Mouse (Mus musculus) olfactory bulb, adult 2 months (tissue): ENCODE measurements at regions not wholly inside any gene's neighbourhood (a gene's known extent, or its start where the extent isn't known, plus 50 kb on each side); places are given as distances from the start of the nearest gene placed in this dataset.
A peak's percentile ranks its signal among the peaks of the same experiment; 100 is the strongest.

ENCODE experiments used
- H3K27ac ChIP-seq: fragments of 200-500 bp; 2 replicates; pipeline ENCODE4 v1.5.1; 2012; ENCODE audit warnings: low read depth, low read length; ENCODE audit not compliant: insufficient read depth
- H3K4me1 ChIP-seq: fragments of 200-500 bp; 2 replicates; pipeline ENCODE4 v1.6.1; 2012; ENCODE audit warnings: low read length; ENCODE audit not compliant: control insufficient read depth, insufficient read depth
- H3K4me3 ChIP-seq: fragments of 200-500 bp; 2 replicates; pipeline ENCODE4 v1.5.1; 2012; ENCODE audit warnings: mild to moderate bottlenecking, low read depth, low read length, moderate library complexity; ENCODE audit not compliant: insufficient read depth
- CTCF ChIP-seq: fragments of 200-500 bp; IDR thresholded peaks from 2 replicates; pipeline ENCODE4 v1.5.1; 2012; ENCODE audit warnings: low read depth, mild to moderate bottlenecking, low read length, moderate library complexity; ENCODE audit not compliant: insufficient read depth
- POLR2A ChIP-seq: fragments of 200-500 bp; IDR thresholded peaks from 2 replicates; pipeline ENCODE4 v1.6.1; 2012; ENCODE audit warnings: mild to moderate bottlenecking, low read depth, low read length, moderate library complexity; ENCODE audit not compliant: insufficient read depth
- WGBS: fragments of 180-500 bp; shearing (Covaris S2); methylation state at CpG from one replicate; pipeline ENCODE4 v1.1.7; 2018; 5-methylcytosine and 5-hydroxymethylcytosine counted together

DNA sequence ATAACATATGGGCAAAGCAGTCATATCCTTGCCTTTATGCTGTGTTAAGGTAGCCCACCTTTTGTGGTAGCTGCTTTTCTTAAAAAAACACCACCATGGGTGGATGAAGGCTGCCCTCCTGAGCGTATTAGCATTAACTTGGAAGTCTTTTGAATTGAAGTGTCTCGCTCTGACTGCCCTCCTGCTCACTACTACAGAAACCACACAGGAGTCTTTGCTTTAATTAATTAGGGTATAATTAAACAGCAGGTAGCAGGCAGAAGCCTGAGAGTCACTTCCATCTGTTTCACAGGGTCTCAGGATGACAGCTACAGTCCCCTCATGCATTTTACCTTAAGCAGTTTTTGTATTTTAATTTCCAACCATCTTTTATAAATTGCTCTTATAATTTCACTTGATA lies 240.2 kb upstream of the Tacr3 start:
- Histone ChIP-seq H3K4me1 (no peaks in the 10 kb centered on the region), H3K4me3 (no peak overlapping the region), H3K27ac (no peak overlapping the region)
- WGBS = 47% methylated on average over 2 of the region's 2 CpGs
- no peak for TF ChIP-seq POLR2A
- no peak for TF ChIP-seq CTCF

DNA sequence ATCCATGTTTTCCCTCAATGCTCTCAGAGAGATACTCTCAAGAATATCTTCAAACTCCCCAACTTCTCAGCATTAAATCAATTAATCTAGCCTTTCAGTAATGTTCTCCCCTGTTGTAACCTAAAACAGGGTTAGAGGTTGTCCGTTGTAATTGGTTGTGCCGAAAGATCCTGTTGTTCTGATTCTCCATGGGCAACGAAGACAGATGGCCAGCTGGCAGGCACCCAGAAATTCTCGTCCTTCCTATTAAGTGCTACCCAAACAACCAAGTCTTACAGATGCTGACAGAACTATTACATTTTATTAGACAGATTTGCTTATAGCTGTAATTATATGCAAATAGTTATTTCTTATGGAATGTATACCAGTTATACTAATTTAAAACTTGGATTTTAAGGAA lies 225.9 kb upstream of the Tacr3 start:
- Histone ChIP-seq H3K4me1 (no peaks in the 10 kb centered on the region), H3K4me3 (no peak overlapping the region), H3K27ac (no peak overlapping the region)
- 50% methylated on average over 4 of the region's 4 CpGs for WGBS
- TF ChIP-seq POLR2A = no peak
- TF ChIP-seq CTCF = no peak

DNA sequence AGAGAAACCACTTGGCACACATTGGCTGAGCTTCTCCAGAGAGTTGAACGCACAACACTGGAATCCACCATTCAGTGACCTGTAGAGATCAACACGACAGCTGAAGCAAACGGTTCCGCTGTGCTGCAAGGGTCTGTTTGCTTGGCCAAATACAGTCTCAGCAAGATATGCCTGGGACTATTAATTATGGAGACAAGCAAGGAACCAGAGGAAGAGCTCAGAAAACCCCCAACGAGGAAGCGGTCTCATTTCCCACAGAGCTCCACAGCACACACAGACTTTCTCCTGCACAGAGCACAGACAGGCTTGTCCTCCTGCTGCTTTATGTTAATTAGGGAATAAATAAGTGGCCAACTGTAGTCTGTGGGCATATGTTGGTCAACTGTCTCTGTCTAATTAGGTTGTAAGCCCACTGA lies 223.4 kb upstream of the Tacr3 start:
- Histone ChIP-seq H3K27ac (no peak overlapping the region), H3K4me3 (no peak overlapping the region), H3K4me1 (no peaks in the 10 kb centered on the region)
- TF ChIP-seq POLR2A = no peak
- no peak for TF ChIP-seq CTCF
- WGBS = 37% methylated on average over 6 of the region's 6 CpGs

GRCm38 (mm10) chr3:134610244-134610643 lies 218.6 kb upstream of the Tacr3 start:
- no peak for TF ChIP-seq CTCF
- no peak for TF ChIP-seq POLR2A
- 61% methylated on average over 4 of the region's 4 CpGs for WGBS
- no peak overlapping the region for H3K27ac ChIP-seq
- H3K4me3 ChIP-seq = no peak overlapping the region
- H3K4me1 ChIP-seq = no peaks in the 10 kb centered on the region

DNA sequence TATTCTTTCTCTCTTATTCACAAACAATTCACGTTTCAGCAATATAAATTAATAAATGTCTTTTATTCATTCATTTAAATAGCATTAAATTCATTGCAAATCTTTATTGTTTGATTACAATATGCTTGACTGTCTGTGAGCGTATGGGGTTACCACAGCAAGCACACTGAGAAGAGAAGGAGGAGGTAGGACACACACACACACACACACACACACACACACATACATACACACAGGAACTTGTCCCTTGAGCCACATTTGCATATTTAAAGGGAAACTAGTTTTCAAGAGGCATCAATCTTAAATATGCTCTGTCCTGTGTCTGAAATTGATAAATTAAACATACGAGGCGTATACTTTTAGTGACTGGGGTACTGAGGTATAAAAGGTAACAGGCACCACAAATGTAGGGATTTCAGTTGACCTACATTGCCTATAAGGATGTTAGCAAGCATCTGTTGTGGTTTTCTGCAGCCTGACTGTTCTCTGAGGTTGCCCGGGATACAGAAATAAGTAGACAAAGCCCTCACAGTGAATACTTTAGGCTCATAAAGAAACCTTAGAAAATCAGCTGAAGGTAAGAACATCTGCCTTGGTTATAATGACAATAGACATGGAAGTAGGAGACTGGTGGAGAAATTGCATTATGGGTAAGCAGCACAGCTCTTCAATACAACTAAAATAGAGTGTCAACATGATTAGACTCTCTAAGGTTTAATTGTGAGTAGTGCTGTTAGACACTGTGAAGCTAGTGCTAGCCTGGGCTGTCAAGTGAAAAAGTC lies 217.1 kb upstream of the Tacr3 start:
- 70% methylated on average over 5 of the region's 5 CpGs for WGBS
- Histone ChIP-seq H3K27ac (no peak overlapping the region), H3K4me3 (no peak overlapping the region), H3K4me1 (no peaks in the 10 kb centered on the region)
- TF ChIP-seq POLR2A = no peak
- no peak for TF ChIP-seq CTCF

GRCm38 (mm10) chr3:134612298-134612616 lies 216.6 kb upstream of the Tacr3 start:
- Histone ChIP-seq H3K4me3 (no peak overlapping the region), H3K4me1 (no peaks in the 10 kb centered on the region), H3K27ac (no peak overlapping the region)
- TF ChIP-seq POLR2A (no peak), CTCF (no peak)
- 86% methylated on average over 3 of the region's 3 CpGs for WGBS

GRCm38 (mm10) chr3:134629166-134630134 lies 199.4 kb upstream of the Tacr3 start:
- WGBS = 26% methylated on average over 16 of the region's 16 CpGs
- no peaks in the 10 kb centered on the region for H3K4me1 ChIP-seq
- no peak for TF ChIP-seq POLR2A
- TF ChIP-seq CTCF = 0 out of 2 replicates have a peak, but pooled peaks have one; percentile 29
- H3K4me3 ChIP-seq = no peak overlapping the region
- no peak overlapping the region for H3K27ac ChIP-seq

DNA sequence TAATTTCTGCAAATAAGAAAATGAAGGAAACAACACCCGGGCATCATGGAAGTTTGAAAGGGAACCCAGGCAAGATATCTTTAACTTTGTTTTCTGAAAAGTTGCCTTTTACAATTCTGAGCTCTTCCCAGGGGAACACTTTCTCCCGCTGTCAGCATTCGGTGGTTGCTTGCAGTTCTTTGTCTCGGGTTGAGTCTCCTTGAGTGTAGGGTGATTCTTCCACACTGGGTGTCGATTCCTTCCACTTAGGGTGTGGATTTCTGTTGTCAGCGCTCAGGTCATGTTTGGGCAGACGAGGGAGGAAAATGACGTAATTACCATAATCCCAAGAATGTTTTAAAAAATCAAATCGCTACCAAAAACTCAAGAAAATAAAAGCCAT lies 198.7 kb upstream of the Tacr3 start:
- H3K4me3 ChIP-seq = no peak overlapping the region
- WGBS = 38% methylated on average over 9 of the region's 9 CpGs
- H3K4me1 ChIP-seq = no peaks in the 10 kb centered on the region
- no peak overlapping the region for H3K27ac ChIP-seq
- TF ChIP-seq POLR2A (no peak), CTCF (no peak)
